In genomic region chr19:33207991-33208390, GRCm38 (mm10) we compare ENCODE assay signal across 17 mouse cellular contexts.
"Had no signal": no experiment of that assay in that cellular context is flagged by ENCODE, and none has a peak within 500 bp of the region (broad histone marks: within the 10 kb centered on the region; RNA-seq: fewer than 3 reads in every experiment).

No protein-coding gene starts in this region.

- H3K36me3 ChIP-seq: liver, embryonic 15.5 days; midbrain, embryonic 10.5 days; neural tube, embryonic 15.5 days had no signal

- H3K4me3 ChIP-seq: left cerebral cortex, adult 2 months; liver, embryonic 15.5 days; midbrain, embryonic 10.5 days; myocyte; neural tube, embryonic 15.5 days had no signal

- H3K4me2 ChIP-seq: liver, embryonic 11.5 days; liver, embryonic 15.5 days; neural tube, embryonic 15.5 days had no signal

- H3K9me3 ChIP-seq: liver, embryonic 15.5 days; midbrain, embryonic 10.5 days; neural tube, embryonic 15.5 days had no signal

- H3K4me1 ChIP-seq: liver, embryonic 15.5 days; midbrain, embryonic 10.5 days; neural tube, embryonic 15.5 days had no signal

- DNase-seq: kidney, adult 11 months; kidney, adult 9 months; kidney, postnatal 10 days; lung, adult 2 months; lung, postnatal 36 days; midbrain, embryonic 14.5 days; right cerebral cortex, adult 18-20 months; right cerebral cortex, postnatal 25 days; spleen, adult 18-20 months; thymus, postnatal 36 days had no signal

- H3K27me3 ChIP-seq: liver, embryonic 15.5 days; neural tube, embryonic 15.5 days had no signal

- H3K27ac ChIP-seq: left cerebral cortex, adult 2 months; liver, embryonic 15.5 days; midbrain, embryonic 10.5 days; neural tube, embryonic 15.5 days had no signal

- ATAC-seq: lung, postnatal 0 days had no signal

- H3K9ac ChIP-seq: liver, embryonic 15.5 days; neural tube, embryonic 15.5 days had no signal
